Mouse (Mus musculus) ZHBTc4 (cell line): ENCODE results near the gene Zfp708.
"Not testable (repeated sequence)": the region's sequence is repeated elsewhere in the genome, so short reads cannot be mapped to it uniquely, and the experiment has no call there.

Experiments
- DNase-seq: peaks from one replicate; pipeline ENCODE4 v3.0.0-alpha.2; 2011; ENCODE audit warnings: low read depth, low spot score

Zfp708 gene

GRCm38 (mm10) chr13:67097876-67098275 lies at the start of gene Zfp708:
Zfp708 (minus strand) TSS chr13:67097976.
- DNase-seq = no peak

GRCm38 (mm10) chr13:67128038-67128721 lies 30.4 kb upstream of the Zfp708 start:
- DNase-seq = peak; percentile 93

GRCm38 (mm10) chr13:67127507-67127906 lies 29.7 kb upstream of the Zfp708 start:
- DNase-seq = not testable (repeated sequence)

GRCm38 (mm10) chr13:67124460-67124859 lies 26.7 kb upstream of the Zfp708 start:
- DNase-seq = no peak

- not testable (repeated sequence) for DNase-seq
Observed at GRCm38 (mm10) chr13:67121360-67121759, 23.6 kb upstream of the Zfp708 start, which contains the start of gene Zfp759. Zfp759 (plus strand) TSS chr13:67121660.

- not testable (repeated sequence) for DNase-seq
Observed at GRCm38 (mm10) chr13:67116163-67116562, 18.4 kb upstream of the Zfp708 start, which contains the start of gene Rslcan18. Rslcan18 (minus strand) TSS chr13:67116263.

- no peak for DNase-seq
Observed at GRCm38 (mm10) chr13:67113287-67113686, 15.5 kb upstream of the Zfp708 start.

GRCm38 (mm10) chr13:67112096-67112495 lies 14.3 kb upstream of the Zfp708 start:
- peak; percentile 11 for DNase-seq

- DNase-seq = no peak
Observed at GRCm38 (mm10) chr13:67108821-67109206, 11.0 kb upstream of the Zfp708 start.

GRCm38 (mm10) chr13:67108194-67108820 lies 10.5 kb upstream of the Zfp708 start, which contains the start of gene Gm28557:
Gm28557 (minus strand) TSS chr13:67108604.
- peak; percentile 97 for DNase-seq

GRCm38 (mm10) chr13:67107681-67108080 lies 9.9 kb upstream of the Zfp708 start:
- DNase-seq = no peak

- DNase-seq = no peak
Observed at GRCm38 (mm10) chr13:67090154-67090553, 7.6 kb downstream of the Zfp708 start.

- DNase-seq = peak; percentile 72
Observed at GRCm38 (mm10) chr13:67081946-67082345, 15.8 kb downstream of the Zfp708 start.

- DNase-seq = peak; percentile 93
Observed at GRCm38 (mm10) chr13:67081142-67081713, 16.5 kb downstream of the Zfp708 start.

- no peak for DNase-seq
Observed at GRCm38 (mm10) chr13:67077244-67077643, 20.5 kb downstream of the Zfp708 start.

GRCm38 (mm10) chr13:67072786-67073185 lies 25.0 kb downstream of the Zfp708 start:
- peak; percentile 62 for DNase-seq

GRCm38 (mm10) chr13:67065386-67065785 lies 32.4 kb downstream of the Zfp708 start:
- DNase-seq = no peak

GRCm38 (mm10) chr13:67062427-67062826 lies 35.3 kb downstream of the Zfp708 start:
- DNase-seq = peak; percentile 56

- peak; percentile 97 for DNase-seq
Observed at GRCm38 (mm10) chr13:67060786-67061358, 36.9 kb downstream of the Zfp708 start, which contains the start of gene Zfp712. Zfp712 (minus strand) TSS chr13:67061170.

- DNase-seq = peak; percentile 29
Observed at GRCm38 (mm10) chr13:67060161-67060785, 37.5 kb downstream of the Zfp708 start.
